Mouse (Mus musculus) heart, adult 2 months (tissue): ENCODE data around the gene Lrrn1. TPM values are rescaled to one million over a fixed set of nuclear protein-coding genes. Genes with fewer than 3 reads are reported as not detected.

Experiments
- DNase-seq, 2 experiments: peaks; one replicate each; pipeline ENCODE4 v3.0.0; 2021
- H3K27ac ChIP-seq: fragments of 200-600 bp; 2 replicates; pipeline ENCODE4 v1.8.1; 2022
- H3K27me3 ChIP-seq: fragments of 200-500 bp; 2 replicates; pipeline ENCODE4 v1.6.1; 2012; ENCODE audit warnings: mild to moderate bottlenecking, low read length, inconsistent platforms, mixed read lengths; ENCODE audit not compliant: control insufficient read depth, insufficient read depth
- H3K36me3 ChIP-seq: fragments of 200-500 bp; 2 replicates; pipeline ENCODE4 v1.6.1; 2012; ENCODE audit warnings: low read length, inconsistent platforms; ENCODE audit not compliant: control insufficient read depth, insufficient read depth
- H3K4me1 ChIP-seq: fragments of 200-500 bp; 2 replicates; pipeline ENCODE4 v1.6.1; 2011; ENCODE audit warnings: low read length; ENCODE audit not compliant: control insufficient read depth, insufficient read depth
- H3K4me3 ChIP-seq: fragments of 200-600 bp; 2 replicates; pipeline ENCODE4 v1.8.1; 2022
- H3K79me2 ChIP-seq: fragments of 200-500 bp; replicated peaks from 2 replicates; pipeline ENCODE4 v1.6.1; 2012; ENCODE audit warnings: mild to moderate bottlenecking, inconsistent platforms, low read length, moderate library complexity, mixed read lengths; ENCODE audit not compliant: control insufficient read depth, insufficient read depth
- H3K9ac ChIP-seq: fragments of 200-500 bp; 2 replicates; pipeline ENCODE4 v1.6.1; 2012; ENCODE audit warnings: low read depth, mild to moderate bottlenecking, control low read depth, inconsistent platforms, low read length, mixed read lengths
- CTCF ChIP-seq: fragments of 200-600 bp; IDR thresholded peaks from 2 replicates; pipeline ENCODE4 v1.8.1; 2022; ENCODE audit warnings: antibody characterized with exemption, mild to moderate bottlenecking, moderate library complexity
- EP300 ChIP-seq: fragments of 200-500 bp; IDR thresholded peaks from 2 replicates; pipeline ENCODE4 v1.6.1; 2011; ENCODE audit warnings: low read depth, low read length, control low read depth; ENCODE audit not compliant: insufficient read depth
- POLR2A ChIP-seq: fragments of 200-500 bp; IDR thresholded peaks from 2 replicates; pipeline ENCODE4 v1.6.1; 2011; ENCODE audit warnings: mild to moderate bottlenecking, low read depth, low read length, control low read depth; ENCODE audit not compliant: insufficient read depth
- whole genome bisulfite sequencing: fragments of 180-500 bp; shearing (Covaris S2); methylation state at CpG from one replicate; pipeline ENCODE4 v1.1.7; 2018; 5-methylcytosine and 5-hydroxymethylcytosine counted together
- intact Hi-C: fragments of 180-260 bp; cut with DNase I; formaldehyde crosslinking; loops from one replicate; pipeline ENCODE4 v1.15.1; 2025
- long read RNA-seq: library from polyadenylated mRNA; stranded (forward); transcript quantifications from one replicate; pipeline ENCODE4 v2.0.0, GENCODE M21; 2021
- polyA plus RNA-seq: library from polyadenylated mRNA; depleted of rRNA; stranded (reverse); fragments of >200 nt; gene quantifications from 2 replicates; pipeline ENCODE4 v1.2.3, GENCODE M21; 2012; rRNA removed
- total RNA-seq, 2 experiments: library from RNA; stranded (reverse); gene quantifications; 2 replicates each; pipeline ENCODE4 v1.2.3; 2021

Lrrn1 gene
- total RNA-seq (under 1 TPM; 0.05 to 0.11 TPM), polyA plus RNA-seq (0.29 and 0.47 TPM in 2 replicates)
- long read RNA-seq = 0 reads

DNA sequence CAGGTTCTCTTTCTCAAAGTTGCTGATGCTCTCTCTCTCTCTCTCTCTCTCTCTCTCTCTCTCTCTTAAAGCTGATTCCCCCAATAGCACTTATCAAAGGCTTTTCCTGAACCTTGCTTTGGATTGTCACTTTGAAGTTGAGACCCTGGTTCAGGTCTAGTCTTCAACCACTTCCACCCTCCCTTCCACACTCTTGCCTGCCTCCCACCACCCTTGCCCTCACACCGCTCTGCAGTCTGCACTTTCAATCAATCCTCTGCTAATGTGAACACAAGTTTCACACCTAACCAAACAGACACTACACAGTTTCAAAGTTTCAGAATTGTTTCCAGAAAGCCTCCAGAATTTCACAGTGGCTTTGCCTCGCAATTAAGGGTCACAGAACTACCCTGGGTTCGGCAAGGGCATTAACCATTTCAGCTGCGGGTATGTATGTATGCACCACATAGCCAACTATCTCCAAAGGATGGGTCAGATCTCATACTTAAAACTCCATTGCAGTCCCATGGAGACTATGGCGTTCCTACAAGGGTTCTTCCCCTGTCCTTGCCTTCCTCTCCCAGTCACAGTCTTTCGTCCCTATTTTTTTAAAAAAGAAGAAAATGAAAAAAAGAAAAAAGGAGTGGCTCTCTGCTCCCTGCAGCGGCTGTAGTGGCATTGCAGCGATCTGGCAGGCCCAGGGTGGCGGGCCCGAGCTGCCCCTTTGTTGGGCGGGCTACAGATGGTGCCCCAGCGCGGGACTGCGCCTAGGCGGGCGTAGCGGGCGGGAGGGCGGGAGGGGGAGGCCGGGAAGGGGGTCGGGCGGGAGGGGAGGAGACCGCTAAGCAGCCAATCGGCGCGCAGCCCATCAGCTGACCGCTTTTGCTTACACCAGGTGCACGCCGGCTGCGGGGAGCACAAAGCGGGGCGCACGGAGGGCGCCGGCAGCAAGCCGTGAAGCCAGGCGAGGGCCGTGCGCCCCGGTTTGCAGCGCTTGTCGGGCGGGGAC, at the start of gene Lrrn1:
Gene Lrrn1, plus strand, starts transcription at position 892 of the 988 bp plus-strand sequence.
- 6% methylated on average over 30 of the region's 43 CpGs for WGBS
- no peaks in the 10 kb centered on the region for H3K4me1 ChIP-seq
- peak within 1 kb of the TSS; percentile 14; the same call in 1 of the 2 replicates for H3K4me3 ChIP-seq
- DNase-seq = no peak
- intact Hi-C loops = no loop called here
- H3K27me3 ChIP-seq = peaks cover 6% of the 10 kb centered on the region
- TF ChIP-seq CTCF (no peak), EP300 (no peak), POLR2A (no peak)
- peak within 1 kb of the TSS; percentile 26; the same call in 1 of the 2 replicates for H3K9ac ChIP-seq
- no peak within 1 kb of the TSS for H3K27ac ChIP-seq
- no peaks in the 10 kb centered on the region for H3K36me3 ChIP-seq
- H3K79me2 ChIP-seq = no peaks in the 10 kb centered on the region

DNA sequence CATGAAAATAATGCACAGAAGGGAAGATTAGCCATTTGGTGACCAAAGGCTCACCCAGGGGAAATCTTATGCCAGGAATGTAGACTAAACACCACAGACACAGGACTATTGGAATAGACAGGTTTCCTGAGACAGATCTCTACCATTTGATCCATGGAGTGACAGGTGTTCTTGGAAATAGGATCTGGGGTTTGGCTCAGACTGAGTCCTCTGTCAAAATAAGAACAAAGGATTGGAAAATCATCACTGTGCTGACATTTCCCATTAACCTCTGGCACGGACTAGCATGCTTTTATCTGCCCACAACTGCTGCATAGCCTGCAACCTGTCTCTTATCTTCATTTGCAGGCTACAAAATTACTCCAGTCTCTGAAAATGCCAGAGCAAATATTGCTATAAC, 35.1 kb upstream of the Lrrn1 start:
- no peak for TF ChIP-seq POLR2A
- TF ChIP-seq CTCF = no peak
- TF ChIP-seq EP300 = no peak
- Histone ChIP-seq H3K27me3 (no peaks in the 10 kb centered on the region), H3K79me2 (no peaks in the 10 kb centered on the region), H3K9ac (no peak overlapping the region), H3K4me1 (no peaks in the 10 kb centered on the region), H3K27ac (no peak overlapping the region), H3K36me3 (no peaks in the 10 kb centered on the region), H3K4me3 (no peak overlapping the region)
- 17% methylated on average over 1 of the region's 1 CpGs for WGBS
- DNase-seq = no peak
- intact Hi-C loops = no loop called here

DNA sequence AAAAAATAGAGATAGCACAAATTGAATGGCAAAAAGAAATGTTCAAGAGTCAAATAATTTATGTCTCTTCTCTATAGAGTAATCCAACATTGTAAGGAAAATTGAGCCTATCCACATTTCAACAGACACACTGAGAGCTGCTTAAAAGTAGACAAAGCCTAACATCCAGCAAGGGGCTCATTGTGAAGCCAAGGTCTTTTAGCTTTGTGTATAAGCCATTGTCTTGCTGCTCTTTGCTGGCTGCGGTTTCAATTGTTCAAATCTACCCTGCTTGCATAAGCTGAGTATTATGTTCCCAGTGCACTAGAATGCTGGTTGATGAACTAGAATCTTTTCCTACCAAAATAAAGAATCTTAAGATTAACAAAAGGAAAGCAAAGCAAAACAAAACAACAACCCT, 33.7 kb upstream of the Lrrn1 start:
- Histone ChIP-seq H3K4me1 (no peaks in the 10 kb centered on the region), H3K9ac (no peak overlapping the region), H3K27me3 (no peaks in the 10 kb centered on the region), H3K4me3 (no peak overlapping the region), H3K79me2 (no peaks in the 10 kb centered on the region), H3K27ac (no peak overlapping the region), H3K36me3 (no peaks in the 10 kb centered on the region)
- intact Hi-C loops = no loop called here
- 78% methylated on average over 1 of the region's 1 CpGs for WGBS
- TF ChIP-seq CTCF = no peak
- no peak for TF ChIP-seq EP300
- TF ChIP-seq POLR2A = no peak
- DNase-seq = no peak

DNA sequence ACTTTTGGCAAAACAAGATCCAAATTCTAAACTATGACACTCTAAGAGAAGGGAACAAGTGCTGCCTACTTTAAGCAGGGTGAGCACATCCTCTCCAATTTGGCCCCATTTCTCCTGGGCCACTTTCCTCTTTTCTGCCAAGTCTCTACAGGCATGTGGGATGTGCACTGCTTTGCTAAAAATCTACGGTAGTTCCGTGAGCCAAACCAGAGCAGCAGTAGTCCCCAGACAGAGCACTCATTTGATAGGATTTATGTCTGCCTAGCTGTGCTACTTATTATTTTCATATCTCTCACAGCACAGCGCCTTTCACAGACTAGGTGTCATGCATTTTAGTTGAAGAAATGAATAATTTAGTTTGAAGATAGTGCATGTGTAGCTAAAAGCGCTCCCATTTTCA, 15.9 kb upstream of the Lrrn1 start:
- TF ChIP-seq POLR2A (no peak), EP300 (no peak), CTCF (no peak)
- 66% methylated on average over 4 of the region's 4 CpGs for WGBS
- no peak for DNase-seq
- H3K79me2 ChIP-seq = no peaks in the 10 kb centered on the region
- no peak overlapping the region for H3K9ac ChIP-seq
- H3K27me3 ChIP-seq = no peaks in the 10 kb centered on the region
- no peaks in the 10 kb centered on the region for H3K36me3 ChIP-seq
- intact Hi-C loops = no loop called here
- no peaks in the 10 kb centered on the region for H3K4me1 ChIP-seq
- H3K4me3 ChIP-seq = no peak overlapping the region
- no peak overlapping the region for H3K27ac ChIP-seq

DNA sequence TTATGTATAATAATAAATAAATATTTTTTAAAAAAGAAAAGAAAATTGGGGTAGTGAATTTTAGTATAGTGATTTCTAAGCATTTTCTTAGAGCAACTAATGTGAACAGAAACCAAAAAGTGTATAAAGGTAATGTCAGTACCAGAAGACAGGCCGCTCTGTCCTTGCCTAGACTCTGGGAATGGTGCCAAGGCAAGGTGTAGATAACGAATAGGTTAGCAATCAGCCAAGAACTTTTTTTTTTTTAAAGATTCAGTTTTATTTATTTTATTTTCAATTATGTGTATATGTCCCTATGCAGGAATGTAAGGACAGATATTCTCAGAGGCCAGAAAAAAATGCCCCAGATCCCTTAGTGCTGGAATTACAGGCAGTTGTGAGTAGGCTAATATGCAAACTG, 5.6 kb upstream of the Lrrn1 start:
- H3K9ac ChIP-seq = no peak overlapping the region
- H3K79me2 ChIP-seq = no peaks in the 10 kb centered on the region
- intact Hi-C loops = no loop called here
- H3K36me3 ChIP-seq = no peaks in the 10 kb centered on the region
- H3K27ac ChIP-seq = no peak overlapping the region
- H3K4me1 ChIP-seq = no peaks in the 10 kb centered on the region
- H3K4me3 ChIP-seq = no peak overlapping the region
- no peak for DNase-seq
- TF ChIP-seq POLR2A (no peak), CTCF (no peak), EP300 (no peak)
- 25% methylated on average over 2 of the region's 2 CpGs for WGBS
- H3K27me3 ChIP-seq = no peaks in the 10 kb centered on the region

DNA sequence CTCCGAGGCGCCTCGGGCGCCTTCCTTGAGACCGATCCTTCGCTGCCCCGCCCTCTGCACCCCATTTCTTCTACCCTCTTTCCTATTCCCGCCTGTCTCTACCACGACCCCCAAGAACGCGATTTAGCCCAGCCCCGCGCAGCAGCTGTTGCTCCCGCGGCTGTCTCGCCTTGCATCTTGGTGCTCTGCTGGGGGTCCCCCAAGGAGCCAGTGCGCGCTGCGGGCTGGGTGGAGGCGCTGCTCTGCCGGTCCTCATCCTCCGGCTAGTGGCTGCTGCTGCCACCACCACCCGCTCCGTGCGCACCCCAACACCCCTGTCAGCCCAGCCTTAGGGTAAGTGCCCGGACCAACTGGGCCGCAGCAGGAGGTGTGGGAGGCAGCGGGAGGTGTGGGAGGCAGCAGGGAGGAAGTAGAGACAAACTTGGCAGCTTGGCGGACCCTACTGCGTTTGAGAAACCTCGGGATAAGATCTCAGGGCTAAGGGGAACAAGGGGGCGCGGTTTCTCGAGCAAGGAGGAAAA, 403 bp downstream of the Lrrn1 start:
- Histone ChIP-seq H3K36me3 (no peaks in the 10 kb centered on the region), H3K9ac (peak overlapping the region; percentile 26; the same call in 1 of the 2 replicates), H3K4me3 (peak overlapping the region; percentile 14; the same call in 1 of the 2 replicates), H3K4me1 (no peaks in the 10 kb centered on the region), H3K27ac (no peak overlapping the region), H3K79me2 (no peaks in the 10 kb centered on the region), H3K27me3 (peaks cover 6% of the 10 kb centered on the region)
- DNase-seq = no peak
- TF ChIP-seq EP300 = no peak
- no peak for TF ChIP-seq POLR2A
- no peak for TF ChIP-seq CTCF
- WGBS = under 1% methylated on average over 34 of the region's 34 CpGs
- intact Hi-C loops = no loop called here
